Mouse (Mus musculus): Measurements from ENCODE around the gene Epyc. TPM values are rescaled to one million over a fixed set of nuclear protein-coding genes. Genes with fewer than 3 reads are reported as not detected.
A peak's percentile ranks its signal among the peaks of the same experiment; 100 is the strongest.

Epyc gene
- total and polyA plus RNA-seq, 2 experiments = 0.09 TPM; not detected in 1

GRCm38 (mm10) chr10:97689425-97689824, 45.6 kb downstream of the Epyc start:
- no peaks in the 10 kb centered on the region for H3K27me3 ChIP-seq (ENCODE audit: control insufficient read depth, insufficient read depth, low read length)
- H3K4me1 ChIP-seq (ENCODE audit: control insufficient read depth, insufficient read depth, low read length) = no peaks in the 10 kb centered on the region
- no peak for DNase-seq (ENCODE audit: extremely low read depth, low read depth, low spot score)
- H3K36me3 ChIP-seq (ENCODE audit: control insufficient read depth, insufficient read depth, low read length) = no peaks in the 10 kb centered on the region
- TF ChIP-seq CTCF (IDR thresholded peaks at IDR 0.05; ENCODE audit: low read depth, low read length) (no peak), POLR2A (IDR thresholded peaks at IDR 0.05; ENCODE audit: extremely low read depth, insufficient read depth, low read length) (no peak)
- WGBS = 77% methylated on average over 3 of the region's 3 CpGs
- H3K9ac ChIP-seq (ENCODE audit: low read depth, low read length) = no peak overlapping the region
- no peaks in the 10 kb centered on the region for H3K79me2 ChIP-seq (ENCODE audit: control insufficient read depth, insufficient read depth, low read length)
- no peak overlapping the region for H3K4me3 ChIP-seq (ENCODE audit: insufficient read depth, low read depth, low read length)
- no peak overlapping the region for H3K27ac ChIP-seq (replicated peaks; ENCODE audit: insufficient read depth, low read depth, low read length)

- Histone ChIP-seq H3K4me3 (ENCODE audit: insufficient read depth, low read depth, low read length) (no peak within 1 kb of the TSS), H3K27ac (replicated peaks; ENCODE audit: insufficient read depth, low read depth, low read length) (no peak within 1 kb of the TSS), H3K79me2 (ENCODE audit: control insufficient read depth, insufficient read depth, low read length) (no peaks in the 10 kb centered on the region), H3K9ac (ENCODE audit: low read depth, low read length) (no peak within 1 kb of the TSS), H3K4me1 (ENCODE audit: control insufficient read depth, insufficient read depth, low read length) (no peaks in the 10 kb centered on the region), H3K36me3 (ENCODE audit: control insufficient read depth, insufficient read depth, low read length) (no peaks in the 10 kb centered on the region), H3K27me3 (ENCODE audit: control insufficient read depth, insufficient read depth, low read length) (no peaks in the 10 kb centered on the region)
- TF ChIP-seq CTCF (IDR thresholded peaks at IDR 0.05; ENCODE audit: low read depth, low read length) = no peak
- TF ChIP-seq POLR2A (IDR thresholded peaks at IDR 0.05; ENCODE audit: extremely low read depth, insufficient read depth, low read length) = no peak
- 65% methylated on average over 20 of the region's 20 CpGs for WGBS
- DNase-seq (ENCODE audit: extremely low read depth, low read depth, low spot score) = no peak
Observed at GRCm38 (mm10) chr10:97692913-97693312, 49.0 kb downstream of the Epyc start, which contains the start of gene Ccer1. Ccer1 (plus strand) TSS chr10:97693059.

GRCm38 (mm10) chr10:97693398-97694135, 49.7 kb downstream of the Epyc start:
- 88% methylated on average over 37 of the region's 37 CpGs for WGBS
- H3K27me3 ChIP-seq (ENCODE audit: control insufficient read depth, insufficient read depth, low read length) = no peaks in the 10 kb centered on the region
- TF ChIP-seq POLR2A (IDR thresholded peaks at IDR 0.05; ENCODE audit: extremely low read depth, insufficient read depth, low read length) (no peak), CTCF (IDR thresholded peaks at IDR 0.05; ENCODE audit: low read depth, low read length) (no peak)
- no peaks in the 10 kb centered on the region for H3K79me2 ChIP-seq (ENCODE audit: control insufficient read depth, insufficient read depth, low read length)
- H3K4me3 ChIP-seq (ENCODE audit: insufficient read depth, low read depth, low read length) = no peak overlapping the region
- H3K4me1 ChIP-seq (ENCODE audit: control insufficient read depth, insufficient read depth, low read length) = no peaks in the 10 kb centered on the region
- DNase-seq (ENCODE audit: extremely low read depth, low read depth, low spot score) = no peak
- H3K36me3 ChIP-seq (ENCODE audit: control insufficient read depth, insufficient read depth, low read length) = no peaks in the 10 kb centered on the region
- no peak overlapping the region for H3K9ac ChIP-seq (ENCODE audit: low read depth, low read length)
- H3K27ac ChIP-seq (replicated peaks; ENCODE audit: insufficient read depth, low read depth, low read length) = no peak overlapping the region

GRCm38 (mm10) chr10:97702321-97702720, 58.5 kb downstream of the Epyc start:
- H3K4me3 ChIP-seq (ENCODE audit: insufficient read depth, low read depth, low read length) = no peak overlapping the region
- H3K36me3 ChIP-seq (ENCODE audit: control insufficient read depth, insufficient read depth, low read length) = no peaks in the 10 kb centered on the region
- TF ChIP-seq POLR2A (IDR thresholded peaks at IDR 0.05; ENCODE audit: extremely low read depth, insufficient read depth, low read length) (no peak), CTCF (IDR thresholded peaks at IDR 0.05; ENCODE audit: low read depth, low read length) (no peak)
- H3K9ac ChIP-seq (ENCODE audit: low read depth, low read length) = no peak overlapping the region
- no peaks in the 10 kb centered on the region for H3K27me3 ChIP-seq (ENCODE audit: control insufficient read depth, insufficient read depth, low read length)
- no peaks in the 10 kb centered on the region for H3K4me1 ChIP-seq (ENCODE audit: control insufficient read depth, insufficient read depth, low read length)
- no peaks in the 10 kb centered on the region for H3K79me2 ChIP-seq (ENCODE audit: control insufficient read depth, insufficient read depth, low read length)
- DNase-seq (ENCODE audit: extremely low read depth, low read depth, low spot score) = no peak
- H3K27ac ChIP-seq (replicated peaks; ENCODE audit: insufficient read depth, low read depth, low read length) = no peak overlapping the region

GRCm38 (mm10) chr10:97704562-97704961, 60.7 kb downstream of the Epyc start:
- peak; percentile 39 for DNase-seq (ENCODE audit: extremely low read depth, low read depth, low spot score)
- 25% methylated on average over 1 of the region's 1 CpGs for WGBS
- H3K4me3 ChIP-seq (ENCODE audit: insufficient read depth, low read depth, low read length) = no peak overlapping the region
- H3K27me3 ChIP-seq (ENCODE audit: control insufficient read depth, insufficient read depth, low read length) = no peaks in the 10 kb centered on the region
- H3K79me2 ChIP-seq (ENCODE audit: control insufficient read depth, insufficient read depth, low read length) = no peaks in the 10 kb centered on the region
- no peak for TF ChIP-seq POLR2A (IDR thresholded peaks at IDR 0.05; ENCODE audit: extremely low read depth, insufficient read depth, low read length)
- peak; percentile 22; the same call in 1 of the 2 replicates for TF ChIP-seq CTCF (IDR thresholded peaks at IDR 0.05; ENCODE audit: low read depth, low read length)
- no peaks in the 10 kb centered on the region for H3K4me1 ChIP-seq (ENCODE audit: control insufficient read depth, insufficient read depth, low read length)
- no peak overlapping the region for H3K9ac ChIP-seq (ENCODE audit: low read depth, low read length)
- H3K36me3 ChIP-seq (ENCODE audit: control insufficient read depth, insufficient read depth, low read length) = no peaks in the 10 kb centered on the region
- H3K27ac ChIP-seq (replicated peaks; ENCODE audit: insufficient read depth, low read depth, low read length) = no peak overlapping the region

GRCm38 (mm10) chr10:97712687-97713086, 68.8 kb downstream of the Epyc start:
- DNase-seq (ENCODE audit: extremely low read depth, low read depth, low spot score) = peak; percentile 36
- Histone ChIP-seq H3K36me3 (ENCODE audit: control insufficient read depth, insufficient read depth, low read length) (no peaks in the 10 kb centered on the region), H3K79me2 (ENCODE audit: control insufficient read depth, insufficient read depth, low read length) (no peaks in the 10 kb centered on the region), H3K4me3 (ENCODE audit: insufficient read depth, low read depth, low read length) (no peak overlapping the region), H3K27me3 (ENCODE audit: control insufficient read depth, insufficient read depth, low read length) (no peaks in the 10 kb centered on the region), H3K27ac (replicated peaks; ENCODE audit: insufficient read depth, low read depth, low read length) (no peak overlapping the region), H3K9ac (ENCODE audit: low read depth, low read length) (no peak overlapping the region), H3K4me1 (ENCODE audit: control insufficient read depth, insufficient read depth, low read length) (no peaks in the 10 kb centered on the region)
- no peak for TF ChIP-seq POLR2A (IDR thresholded peaks at IDR 0.05; ENCODE audit: extremely low read depth, insufficient read depth, low read length)
- peak; percentile 63 for TF ChIP-seq CTCF (IDR thresholded peaks at IDR 0.05; ENCODE audit: low read depth, low read length)
- WGBS = 6% methylated on average over 5 of the region's 5 CpGs
